Mouse (Mus musculus) ES-Bruce4 (cell line): ENCODE results near the gene Mki67. TPM values are rescaled to one million over a fixed set of nuclear protein-coding genes. Genes with fewer than 3 reads are reported as not detected.
"Not testable (repeated sequence)": the region's sequence is repeated elsewhere in the genome, so short reads cannot be mapped to it uniquely, and the experiment has no call there.

ENCODE experiments used
- H3K27ac ChIP-seq: 2 replicates; pipeline ENCODE4 v1.5.1; 2012; ENCODE audit warnings: low read length, inconsistent platforms; ENCODE audit not compliant: insufficient read depth
- H3K27me3 ChIP-seq: 2 replicates; pipeline ENCODE4 v1.6.1; 2012; ENCODE audit warnings: mild to moderate bottlenecking, low read length, inconsistent platforms; ENCODE audit not compliant: control insufficient read depth, poor library complexity, insufficient read depth, severe bottlenecking
- H3K36me3 ChIP-seq: 2 replicates; pipeline ENCODE4 v1.6.1; 2012; ENCODE audit warnings: inconsistent platforms, mild to moderate bottlenecking, low read length, moderate library complexity; ENCODE audit not compliant: control insufficient read depth, poor library complexity, insufficient read depth, severe bottlenecking
- H3K4me1 ChIP-seq: one replicate; pipeline ENCODE4 v1.8.1; 2011; ENCODE audit warnings: low read length; ENCODE audit not compliant: control insufficient read depth, insufficient read depth
- H3K4me3 ChIP-seq: 2 replicates; pipeline ENCODE4 v1.5.1; 2011; ENCODE audit warnings: low read depth, mild to moderate bottlenecking, low read length
- H3K9ac ChIP-seq: 2 replicates; pipeline ENCODE4 v1.6.1; 2012; ENCODE audit warnings: low read depth, mild to moderate bottlenecking, inconsistent platforms; ENCODE audit not compliant: poor library complexity, severe bottlenecking
- H3K9me3 ChIP-seq: replicated peaks from 2 replicates; pipeline ENCODE4 v1.6.1; 2012; ENCODE audit warnings: mild to moderate bottlenecking, low read length, inconsistent platforms; ENCODE audit not compliant: control insufficient read depth, poor library complexity, insufficient read depth, severe bottlenecking
- CTCF ChIP-seq: IDR thresholded peaks from one replicate; pipeline ENCODE4 v1.8.1; 2011; ENCODE audit warnings: low read depth, low read length
- EP300 ChIP-seq: IDR thresholded peaks from 2 replicates; pipeline ENCODE4 v1.6.1; 2011; ENCODE audit warnings: low read depth, low read length; ENCODE audit not compliant: insufficient read depth
- POLR2A ChIP-seq: IDR thresholded peaks from one replicate; pipeline ENCODE4 v1.8.1; 2011; ENCODE audit warnings: low read length; ENCODE audit not compliant: insufficient read depth
- polyA plus RNA-seq: library from polyadenylated mRNA; stranded (reverse); fragments of >200 nt; gene quantifications from 2 replicates; pipeline ENCODE4 v1.2.4, GENCODE M21; 2011; ENCODE audit warnings: low read depth; ENCODE audit not compliant: missing spikeins, insufficient read depth, insufficient read length

The Mki67 gene
- polyA plus RNA-seq, 1 experiment, result 225 TPM

GRCm38 (mm10) chr7:135689396-135689795 lies 26.8 kb downstream of the Mki67 start:
- no peaks in the 10 kb centered on the region for H3K4me1 ChIP-seq
- H3K36me3 ChIP-seq, result peaks cover 60% of the 10 kb centered on the region
- H3K27me3 ChIP-seq, result no peaks in the 10 kb centered on the region
- no peak overlapping the region for H3K9ac ChIP-seq
- H3K9me3 ChIP-seq, result no peaks in the 10 kb centered on the region
- TF ChIP-seq CTCF (no peak), EP300 (no peak), POLR2A (no peak)
- H3K4me3 ChIP-seq, result no peak overlapping the region
- no peak overlapping the region for H3K27ac ChIP-seq

GRCm38 (mm10) chr7:135684938-135685337 lies 31.2 kb downstream of the Mki67 start:
- H3K36me3 ChIP-seq, result peaks cover 28% of the 10 kb centered on the region
- H3K4me1 ChIP-seq, result no peaks in the 10 kb centered on the region
- H3K9ac ChIP-seq, result no peak overlapping the region
- H3K27me3 ChIP-seq, result no peaks in the 10 kb centered on the region
- TF ChIP-seq POLR2A, result no peak
- no peak for TF ChIP-seq CTCF
- no peak for TF ChIP-seq EP300
- H3K4me3 ChIP-seq, result no peak overlapping the region
- no peak overlapping the region for H3K27ac ChIP-seq
- H3K9me3 ChIP-seq, result no peaks in the 10 kb centered on the region

DNA sequence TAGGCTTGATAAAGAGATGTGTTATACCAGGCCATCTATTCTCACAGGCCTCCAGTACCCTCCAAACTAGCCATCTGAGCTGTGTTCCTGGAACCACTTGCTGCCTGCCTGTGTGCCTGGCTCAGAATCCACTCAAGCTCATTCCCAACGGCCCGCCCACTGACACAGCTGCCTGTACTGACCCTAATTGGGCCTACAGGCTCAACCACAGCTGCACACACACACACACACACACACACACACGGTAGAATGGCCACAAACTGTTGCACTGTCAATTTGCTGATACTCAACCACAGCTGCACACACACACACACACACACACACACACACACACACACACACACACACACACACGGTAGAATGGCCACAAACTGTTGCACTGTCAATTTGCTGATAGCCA lies 32.1 kb downstream of the Mki67 start:
- not testable (repeated sequence) for H3K9me3 ChIP-seq, H3K9ac ChIP-seq, H3K4me3 ChIP-seq, H3K27ac ChIP-seq, H3K4me1 ChIP-seq, H3K27me3 ChIP-seq
- H3K36me3 ChIP-seq, result peaks cover 23% of the 10 kb centered on the region

DNA sequence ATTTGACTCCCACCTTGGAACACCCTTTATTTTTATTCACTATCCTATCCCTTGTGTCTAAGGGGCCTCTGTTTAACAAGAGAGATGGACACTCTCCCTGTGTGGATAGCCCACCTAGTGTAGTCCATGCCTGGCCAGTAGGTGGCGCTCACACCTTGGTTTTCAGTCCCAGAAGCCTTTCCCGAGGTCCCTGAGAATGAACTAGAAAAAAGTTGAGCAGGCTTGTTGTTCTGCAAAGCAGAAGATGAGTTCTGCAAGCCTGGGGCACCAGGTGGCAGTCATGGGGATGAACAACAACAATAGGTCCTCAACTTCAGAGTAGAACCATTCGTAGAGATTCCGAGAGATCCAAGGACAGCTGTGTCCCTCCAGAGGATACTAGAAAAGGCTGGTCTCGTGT lies 35.8 kb downstream of the Mki67 start:
- Histone ChIP-seq H3K4me3 (no peak overlapping the region), H3K27me3 (no peaks in the 10 kb centered on the region), H3K9ac (no peak overlapping the region), H3K9me3 (no peaks in the 10 kb centered on the region), H3K27ac (no peak overlapping the region), H3K4me1 (no peaks in the 10 kb centered on the region), H3K36me3 (no peaks in the 10 kb centered on the region)
- no peak for TF ChIP-seq POLR2A
- peak; percentile 59 for TF ChIP-seq CTCF

DNA sequence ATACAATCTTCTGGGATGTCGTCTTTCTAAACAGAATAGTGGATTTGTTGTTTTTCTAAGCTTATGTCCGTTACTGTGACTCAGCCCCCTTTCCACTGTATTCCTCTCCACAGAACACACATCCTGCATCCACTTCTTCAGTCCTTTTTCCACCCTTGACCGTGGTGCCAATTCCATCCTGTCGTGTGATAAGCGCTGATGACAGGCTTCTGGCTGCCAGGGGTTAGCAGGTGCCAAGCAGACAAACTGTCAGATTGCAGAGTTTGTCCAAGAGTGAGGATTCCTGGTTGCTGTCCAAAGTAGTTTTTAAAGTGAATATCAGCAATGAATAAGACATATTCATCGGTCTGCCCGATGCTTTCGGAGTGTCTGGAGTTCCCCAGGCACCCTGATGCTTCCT lies 39.4 kb downstream of the Mki67 start:
- H3K9me3 ChIP-seq, result no peaks in the 10 kb centered on the region
- no peaks in the 10 kb centered on the region for H3K36me3 ChIP-seq

DNA sequence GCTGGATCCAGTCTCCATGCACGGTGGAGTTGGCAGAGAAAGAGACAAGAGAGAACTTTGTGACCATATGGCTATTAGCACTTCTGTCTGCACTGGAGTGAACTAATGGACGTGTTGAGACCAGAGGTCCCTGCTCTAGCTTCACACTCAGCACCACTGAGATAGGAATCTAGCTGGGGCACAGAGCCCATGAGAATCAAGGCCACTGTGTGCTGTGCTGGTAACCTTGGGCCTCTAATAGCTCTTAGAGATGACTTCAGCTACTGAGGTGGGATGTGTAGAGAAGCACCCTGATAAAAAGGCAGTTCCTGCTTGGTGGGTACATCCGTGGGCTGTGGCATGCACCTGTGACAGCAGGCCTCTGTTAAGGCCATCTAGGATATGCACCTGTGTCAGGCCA lies 42.6 kb downstream of the Mki67 start:
- Histone ChIP-seq H3K36me3 (no peaks in the 10 kb centered on the region), H3K9me3 (no peaks in the 10 kb centered on the region), H3K4me1 (no peaks in the 10 kb centered on the region), H3K4me3 (no peak overlapping the region), H3K27ac (no peak overlapping the region), H3K27me3 (no peaks in the 10 kb centered on the region), H3K9ac (no peak overlapping the region)
- TF ChIP-seq EP300 (no peak), CTCF (no peak), POLR2A (no peak)

More for the DNA sequence above, 39.4 kb downstream of the Mki67 start:
- Histone ChIP-seq H3K4me1 (no peaks in the 10 kb centered on the region), H3K4me3 (no peak overlapping the region), H3K9ac (no peak overlapping the region), H3K27ac (no peak overlapping the region), H3K27me3 (no peaks in the 10 kb centered on the region)
- TF ChIP-seq EP300 (no peak), POLR2A (no peak), CTCF (no peak)
